Mouse (Mus musculus): Measurements from ENCODE around the gene Astn1. TPM values are rescaled to one million over a fixed set of nuclear protein-coding genes. Genes with fewer than 3 reads are reported as not detected.

The Astn1 gene
- polyA plus RNA-seq, 1 experiment from 2014 or later: 0.55 TPM

- ATAC-seq (replicated peaks; ENCODE audit: insufficient number of reproducible peaks, insufficient read depth, low FRiP score, low read depth): no peak
- no peaks in the 10 kb centered on the region for H3K4me1 ChIP-seq (replicated peaks)
- WGBS: 79% methylated on average over 2 of the region's 2 CpGs
Measured at GRCm38 (mm10) chr1:158633441-158633840, 271.4 kb downstream of the Astn1 start.

GRCm38 (mm10) chr1:158641306-158641705 lies 279.2 kb downstream of the Astn1 start:
- Histone ChIP-seq H3K4me1 (replicated peaks) (no peaks in the 10 kb centered on the region), H3K27me3 (no peaks in the 10 kb centered on the region), H3K9me3 (replicated peaks) (no peaks in the 10 kb centered on the region), H3K4me3 (no peak overlapping the region), H3K27ac (no peak overlapping the region), H3K36me3 (no peaks in the 10 kb centered on the region), H3K9ac (no peak overlapping the region), H3K4me2 (no peak overlapping the region)
- WGBS: 67% methylated on average over 2 of the region's 2 CpGs
- ATAC-seq (replicated peaks; ENCODE audit: insufficient number of reproducible peaks, insufficient read depth, low FRiP score, low read depth): no peak

More at GRCm38 (mm10) chr1:158633441-158633840, 271.4 kb downstream of the Astn1 start:
- Histone ChIP-seq H3K27me3 (no peaks in the 10 kb centered on the region), H3K36me3 (no peaks in the 10 kb centered on the region), H3K4me3 (no peak overlapping the region), H3K9me3 (replicated peaks) (no peaks in the 10 kb centered on the region), H3K9ac (no peak overlapping the region), H3K27ac (no peak overlapping the region), H3K4me2 (no peak overlapping the region)

GRCm38 (mm10) chr1:158642247-158642646 lies 280.2 kb downstream of the Astn1 start:
- Histone ChIP-seq H3K36me3 (no peaks in the 10 kb centered on the region), H3K9ac (no peak overlapping the region), H3K27me3 (no peaks in the 10 kb centered on the region), H3K4me1 (replicated peaks) (no peaks in the 10 kb centered on the region), H3K27ac (no peak overlapping the region), H3K4me3 (no peak overlapping the region), H3K4me2 (no peak overlapping the region), H3K9me3 (replicated peaks) (no peaks in the 10 kb centered on the region)
- ATAC-seq (replicated peaks; ENCODE audit: insufficient number of reproducible peaks, insufficient read depth, low FRiP score, low read depth): no peak

- no peak overlapping the region for H3K4me2 ChIP-seq
- H3K4me3 ChIP-seq: no peak overlapping the region
- H3K4me1 ChIP-seq (replicated peaks): no peaks in the 10 kb centered on the region
- H3K9me3 ChIP-seq (replicated peaks): no peaks in the 10 kb centered on the region
- no peak overlapping the region for H3K9ac ChIP-seq
- WGBS: 70% methylated on average over 2 of the region's 2 CpGs
- no peaks in the 10 kb centered on the region for H3K36me3 ChIP-seq
- ATAC-seq (replicated peaks; ENCODE audit: insufficient number of reproducible peaks, insufficient read depth, low FRiP score, low read depth): no peak
- H3K27me3 ChIP-seq: no peaks in the 10 kb centered on the region
- no peak overlapping the region for H3K27ac ChIP-seq
Measured at GRCm38 (mm10) chr1:158652799-158653198, 290.7 kb downstream of the Astn1 start.

GRCm38 (mm10) chr1:158653808-158654520 lies 291.9 kb downstream of the Astn1 start:
- no peaks in the 10 kb centered on the region for H3K36me3 ChIP-seq
- no peak overlapping the region for H3K27ac ChIP-seq
- H3K4me3 ChIP-seq: no peak overlapping the region
- no peak overlapping the region for H3K4me2 ChIP-seq
- no peaks in the 10 kb centered on the region for H3K9me3 ChIP-seq (replicated peaks)
- no peak for ATAC-seq (replicated peaks; ENCODE audit: insufficient number of reproducible peaks, insufficient read depth, low FRiP score, low read depth)
- H3K4me1 ChIP-seq (replicated peaks): no peaks in the 10 kb centered on the region
- H3K27me3 ChIP-seq: no peaks in the 10 kb centered on the region
- no peak overlapping the region for H3K9ac ChIP-seq
- 27% methylated on average over 4 of the region's 4 CpGs for WGBS

- H3K27me3 ChIP-seq: no peaks in the 10 kb centered on the region
- no peak overlapping the region for H3K9ac ChIP-seq
- no peak overlapping the region for H3K4me3 ChIP-seq
- no peaks in the 10 kb centered on the region for H3K4me1 ChIP-seq (replicated peaks)
- H3K36me3 ChIP-seq: no peaks in the 10 kb centered on the region
- 34% methylated on average over 3 of the region's 3 CpGs for WGBS
- no peaks in the 10 kb centered on the region for H3K9me3 ChIP-seq (replicated peaks)
- no peak overlapping the region for H3K4me2 ChIP-seq
- no peak for ATAC-seq (replicated peaks; ENCODE audit: insufficient number of reproducible peaks, insufficient read depth, low FRiP score, low read depth)
- no peak overlapping the region for H3K27ac ChIP-seq
Measured at GRCm38 (mm10) chr1:158654571-158655205, 292.6 kb downstream of the Astn1 start.

- no peak overlapping the region for H3K9ac ChIP-seq
- ATAC-seq (replicated peaks; ENCODE audit: insufficient number of reproducible peaks, insufficient read depth, low FRiP score, low read depth): no peak
- no peak overlapping the region for H3K4me3 ChIP-seq
- no peaks in the 10 kb centered on the region for H3K9me3 ChIP-seq (replicated peaks)
- no peaks in the 10 kb centered on the region for H3K4me1 ChIP-seq (replicated peaks)
- no peak overlapping the region for H3K4me2 ChIP-seq
- H3K27me3 ChIP-seq: no peaks in the 10 kb centered on the region
- H3K36me3 ChIP-seq: no peaks in the 10 kb centered on the region
- WGBS: 84% methylated on average over 6 of the region's 6 CpGs
- H3K27ac ChIP-seq: no peak overlapping the region
Measured at GRCm38 (mm10) chr1:158656986-158657385, 294.9 kb downstream of the Astn1 start.

GRCm38 (mm10) chr1:158666001-158666400 lies 303.9 kb downstream of the Astn1 start:
- H3K4me2 ChIP-seq: no peak overlapping the region
- no peak overlapping the region for H3K27ac ChIP-seq
- H3K36me3 ChIP-seq: no peaks in the 10 kb centered on the region
- no peaks in the 10 kb centered on the region for H3K4me1 ChIP-seq (replicated peaks)
- no peak for ATAC-seq (replicated peaks; ENCODE audit: insufficient number of reproducible peaks, insufficient read depth, low FRiP score, low read depth)
- WGBS: 62% methylated on average over 3 of the region's 3 CpGs
- H3K4me3 ChIP-seq: no peak overlapping the region
- H3K9me3 ChIP-seq (replicated peaks): no peaks in the 10 kb centered on the region
- no peak overlapping the region for H3K9ac ChIP-seq
- H3K27me3 ChIP-seq: no peaks in the 10 kb centered on the region

- Histone ChIP-seq H3K36me3 (no peaks in the 10 kb centered on the region), H3K4me2 (no peak overlapping the region), H3K4me3 (no peak overlapping the region), H3K27ac (no peak overlapping the region), H3K9ac (no peak overlapping the region), H3K27me3 (no peaks in the 10 kb centered on the region), H3K4me1 (replicated peaks) (no peaks in the 10 kb centered on the region), H3K9me3 (replicated peaks) (no peaks in the 10 kb centered on the region)
- no peak for ATAC-seq (replicated peaks; ENCODE audit: insufficient number of reproducible peaks, insufficient read depth, low FRiP score, low read depth)
- WGBS: 44% methylated on average over 3 of the region's 3 CpGs
Measured at GRCm38 (mm10) chr1:158669971-158670592, 308.0 kb downstream of the Astn1 start.

- Histone ChIP-seq H3K4me2 (no peak overlapping the region), H3K9ac (no peak overlapping the region), H3K27me3 (no peaks in the 10 kb centered on the region), H3K4me1 (replicated peaks) (no peaks in the 10 kb centered on the region), H3K9me3 (replicated peaks) (no peaks in the 10 kb centered on the region), H3K36me3 (no peaks in the 10 kb centered on the region), H3K4me3 (no peak overlapping the region), H3K27ac (no peak overlapping the region)
- WGBS: 47% methylated on average over 1 of the region's 1 CpGs
- ATAC-seq (replicated peaks; ENCODE audit: insufficient number of reproducible peaks, insufficient read depth, low FRiP score, low read depth): no peak
Measured at GRCm38 (mm10) chr1:158687726-158688125, 325.7 kb downstream of the Astn1 start.

- Histone ChIP-seq H3K9ac (no peak overlapping the region), H3K36me3 (no peaks in the 10 kb centered on the region), H3K27ac (no peak overlapping the region), H3K9me3 (replicated peaks) (no peaks in the 10 kb centered on the region), H3K4me3 (no peak overlapping the region), H3K4me1 (replicated peaks) (no peaks in the 10 kb centered on the region), H3K4me2 (no peak overlapping the region), H3K27me3 (no peaks in the 10 kb centered on the region)
- 36% methylated on average over 3 of the region's 3 CpGs for WGBS
- ATAC-seq (replicated peaks; ENCODE audit: insufficient number of reproducible peaks, insufficient read depth, low FRiP score, low read depth): no peak
Measured at GRCm38 (mm10) chr1:158697423-158697822, 335.4 kb downstream of the Astn1 start.

All from heart, embryonic 15.5 days (tissue).